Mouse (Mus musculus) left cerebral cortex, adult 2 months (tissue): ENCODE data around the gene Crk. TPM values are rescaled to one million over a fixed set of nuclear protein-coding genes. Genes with fewer than 3 reads are reported as not detected.

Experiments
- DNase-seq, 2 experiments: peaks; one replicate each; pipeline ENCODE4 v3.0.0; 2021 to 2022; ENCODE audit warnings: low spot score in 2 of 2, mixed read lengths in 1 of 2; ENCODE audit errors: extremely low spot score in 1 of 2
- H3K27ac ChIP-seq: fragments of 200-600 bp; 2 replicates; pipeline ENCODE4 v1.8.1; 2022
- H3K4me3 ChIP-seq: fragments of 200-600 bp; 2 replicates; pipeline ENCODE4 v1.8.1; 2022
- CTCF ChIP-seq: fragments of 200-600 bp; IDR thresholded peaks from 2 replicates; pipeline ENCODE4 v1.8.1; 2022; ENCODE audit warnings: antibody characterized with exemption, mild to moderate bottlenecking, moderate library complexity
- intact Hi-C: fragments of 180-260 bp; cut with DNase I; formaldehyde crosslinking; loops from one replicate; pipeline ENCODE4 v1.15.1; 2025
- total RNA-seq, 2 experiments: library from RNA; stranded (reverse); gene quantifications; 2 replicates each; pipeline ENCODE4 v1.2.3; 2021

Crk gene
- total RNA-seq, 2 experiments from 2014 or later, result 126 to 133 TPM

- Histone ChIP-seq H3K4me3 (peak within 1 kb of the TSS; percentile 81), H3K27ac (peak within 1 kb of the TSS; percentile 96)
- no peak for DNase-seq
- intact Hi-C loops, result loop anchor here (5.0 kb wide), 1 partner anchor 82 kb away; the partner anchor contains the start of gene Ywhae
- no peak for TF ChIP-seq CTCF
Observed at GRCm38 (mm10) chr11:75650311-75650710, 28.7 kb upstream of the Crk start, which contains the start of gene Myo1c. Myo1c (plus strand) TSS chr11:75650504.

- no peak for TF ChIP-seq CTCF
- intact Hi-C loops, result loop anchor here (5.0 kb wide), 1 partner anchor 81 kb away; the partner anchor contains the start of gene Ywhae
- no peak for DNase-seq
- Histone ChIP-seq H3K27ac (no peak overlapping the region), H3K4me3 (peak overlapping the region; percentile 81)
Observed at GRCm38 (mm10) chr11:75650958-75651425, 28.1 kb upstream of the Crk start.

DNA sequence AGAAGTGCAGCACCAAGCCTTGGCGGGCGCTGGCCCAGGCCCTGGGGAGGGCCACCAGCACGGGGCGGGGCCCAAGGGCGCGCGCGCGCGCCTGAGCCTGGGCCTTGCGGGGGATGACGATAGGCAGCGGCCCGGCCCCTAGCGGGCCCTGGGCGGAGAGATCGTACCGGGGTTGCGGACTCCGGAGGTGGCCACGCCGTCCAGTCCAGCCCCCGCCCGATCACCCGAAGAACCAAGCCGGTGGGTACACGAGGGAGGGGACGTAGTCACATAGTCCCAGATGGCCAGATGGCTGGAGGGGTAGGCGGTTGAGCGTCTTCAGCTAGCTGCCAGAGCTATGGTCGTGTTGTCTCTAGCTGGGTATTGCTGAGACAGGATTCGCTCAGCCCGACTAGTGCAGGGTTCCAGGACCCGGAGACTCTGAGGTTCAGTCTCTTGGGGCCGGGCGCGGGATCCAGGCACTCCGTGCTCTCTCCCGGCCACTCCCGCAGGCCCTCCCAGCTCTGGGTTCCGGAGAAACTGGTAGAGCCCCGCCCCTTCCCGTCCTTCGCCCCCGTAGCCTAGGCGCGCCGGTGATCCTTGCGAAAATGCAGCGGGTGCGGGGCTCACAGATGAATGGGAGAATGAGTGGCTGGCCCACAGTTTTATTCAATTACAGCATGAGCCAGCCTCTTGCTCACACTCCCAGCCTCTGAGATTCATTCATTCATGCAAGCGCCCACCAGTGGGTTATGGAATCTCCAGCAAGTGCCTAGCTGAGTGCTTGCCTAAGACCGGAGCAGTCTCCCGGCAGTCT lies 27.4 kb upstream of the Crk start:
- Histone ChIP-seq H3K27ac (peak overlapping the region; percentile 96), H3K4me3 (peak overlapping the region; percentile 81)
- peak; percentile 77 to 81 for DNase-seq
- TF ChIP-seq CTCF, result no peak
- intact Hi-C loops, result loop anchor here (5.0 kb wide), 1 partner anchor 81 kb away; the partner anchor contains the start of gene Ywhae

- peak overlapping the region; percentile 81 for H3K4me3 ChIP-seq
- intact Hi-C loops, result loop anchor here (5.0 kb wide), 1 partner anchor 80 kb away; the partner anchor contains the start of gene Ywhae
- DNase-seq, result peak in 1 of 2 experiments; percentile 61
- H3K27ac ChIP-seq, result peak overlapping the region; percentile 96
- TF ChIP-seq CTCF, result no peak; the same call in 1 of the 2 replicates
Observed at GRCm38 (mm10) chr11:75652222-75652941, 26.7 kb upstream of the Crk start.

DNA sequence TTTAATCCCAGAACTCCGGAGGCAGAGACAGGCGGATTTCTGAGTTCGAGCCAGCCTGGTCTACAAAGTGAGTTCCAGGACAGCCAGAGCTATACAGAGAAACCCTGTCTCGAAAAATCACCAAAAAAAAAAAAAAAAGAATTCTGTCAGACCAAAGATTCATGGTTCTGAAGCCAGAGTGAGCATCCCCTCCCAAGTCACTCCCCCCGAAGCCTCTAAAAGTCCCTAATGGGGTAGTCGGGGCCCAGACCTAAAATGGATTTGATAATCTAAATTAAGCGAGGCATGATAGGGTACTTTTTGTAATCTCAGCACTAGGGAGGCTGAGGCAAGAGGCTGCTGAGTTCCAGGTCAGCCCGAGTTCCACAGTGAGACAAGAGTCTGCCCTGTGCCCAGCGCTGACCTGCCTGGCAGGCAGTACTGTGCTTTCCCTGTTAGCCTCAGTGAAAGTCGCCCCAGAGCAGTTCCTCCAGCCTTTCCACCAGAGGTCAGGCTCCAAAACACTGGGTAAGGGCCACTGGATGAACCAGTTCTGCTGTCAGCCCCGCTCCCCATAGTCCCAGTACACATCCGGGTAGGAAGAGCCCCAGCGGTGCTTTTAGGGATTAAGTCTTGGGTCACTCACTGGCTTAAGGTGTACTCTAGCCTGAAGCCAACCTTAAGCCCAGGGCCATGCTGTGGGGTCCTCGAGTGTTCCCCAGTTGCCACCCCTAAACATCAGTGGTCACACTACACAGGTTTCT lies 25.9 kb upstream of the Crk start:
- TF ChIP-seq CTCF, result no peak
- intact Hi-C loops, result loop anchor here (5.0 kb wide), 1 partner anchor 79 kb away; the partner anchor contains the start of gene Ywhae
- DNase-seq, result no peak
- Histone ChIP-seq H3K27ac (peak overlapping the region; percentile 78), H3K4me3 (peak overlapping the region; percentile 43)

- DNase-seq, result peak; percentile 42 to 50
- Histone ChIP-seq H3K4me3 (peak overlapping the region; percentile 43), H3K27ac (peak overlapping the region; percentile 78)
- TF ChIP-seq CTCF, result no peak
- intact Hi-C loops, result loop anchor here (2.0 to 5.0 kb wide), 2 partner anchors 25 to 78 kb away; partner anchors contain the start of genes Crk and Ywhae
Observed at GRCm38 (mm10) chr11:75653781-75654470, 25.1 kb upstream of the Crk start.

- H3K4me3 ChIP-seq, result peak overlapping the region; percentile 43
- no peak for TF ChIP-seq CTCF
- DNase-seq, result no peak
- intact Hi-C loops, result loop anchor here (2.0 to 5.0 kb wide), 2 partner anchors 24 to 78 kb away; partner anchors contain the start of genes Crk and Ywhae
- peak overlapping the region; percentile 83 for H3K27ac ChIP-seq
Observed at GRCm38 (mm10) chr11:75654471-75655390, 24.3 kb upstream of the Crk start.

GRCm38 (mm10) chr11:75655621-75656545 lies 23.2 kb upstream of the Crk start:
- DNase-seq, result peak; percentile 53 to 65
- peak overlapping the region; percentile 83 for H3K27ac ChIP-seq
- no peak for TF ChIP-seq CTCF
- intact Hi-C loops, result loop anchor here (2.0 kb wide), 1 partner anchor 23 kb away; the partner anchor contains the start of gene Crk
- peak overlapping the region; percentile 86 for H3K4me3 ChIP-seq
